Mouse (Mus musculus) gastrocnemius, postnatal 10 days (tissue): ENCODE data around the gene Acaa1b. TPM values are rescaled to one million over a fixed set of nuclear protein-coding genes. Genes with fewer than 3 reads are reported as not detected.

Experiments
- DNase-seq: peaks from one replicate; pipeline ENCODE4 v3.0.0; 2021; ENCODE audit warnings: mixed read lengths
- total RNA-seq, 2 experiments: library from RNA; stranded (reverse); gene quantifications; 2 replicates each; pipeline ENCODE4 v1.2.3; 2021

The Acaa1b gene
- total RNA-seq, 2 experiments from 2014 or later: 1.1 to 1.9 TPM

- DNase-seq: no peak
These were observed 12.2 kb downstream of the Acaa1b start for GRCm38 (mm10) chr9:119144696-119145095.

GRCm38 (mm10) chr9:119143372-119143771, 13.5 kb downstream of the Acaa1b start:
- no peak for DNase-seq

GRCm38 (mm10) chr9:119142066-119142465, 14.8 kb downstream of the Acaa1b start:
- DNase-seq: no peak

GRCm38 (mm10) chr9:119138836-119139235, 18.1 kb downstream of the Acaa1b start:
- DNase-seq: no peak

GRCm38 (mm10) chr9:119130692-119131091, 26.2 kb downstream of the Acaa1b start:
- no peak for DNase-seq

GRCm38 (mm10) chr9:119128436-119129181, 28.3 kb downstream of the Acaa1b start:
- no peak for DNase-seq

GRCm38 (mm10) chr9:119122596-119123369, 34.1 kb downstream of the Acaa1b start:
- no peak for DNase-seq

- no peak for DNase-seq
These were observed 36.7 kb downstream of the Acaa1b start for GRCm38 (mm10) chr9:119120168-119120560.

GRCm38 (mm10) chr9:119119409-119120167, 37.3 kb downstream of the Acaa1b start:
- no peak for DNase-seq

- no peak for DNase-seq
These were observed 42.0 kb downstream of the Acaa1b start for GRCm38 (mm10) chr9:119114911-119115310.

- peak; percentile 32 for DNase-seq
These were observed 46.3 kb downstream of the Acaa1b start for GRCm38 (mm10) chr9:119110640-119111039.

- DNase-seq: no peak
These were observed 47.1 kb downstream of the Acaa1b start for GRCm38 (mm10) chr9:119109685-119110353.

GRCm38 (mm10) chr9:119107566-119107965, 49.3 kb downstream of the Acaa1b start:
- peak; percentile 34 for DNase-seq

- DNase-seq: no peak
These were observed 54.1 kb downstream of the Acaa1b start for GRCm38 (mm10) chr9:119102783-119103113.

- DNase-seq: peak; percentile 40
These were observed 54.7 kb downstream of the Acaa1b start, which contains the start of gene Dlec1 for GRCm38 (mm10) chr9:119101992-119102782. Gene Dlec1, plus strand, starts transcription at chr9:119102478.

GRCm38 (mm10) chr9:119100177-119100898, 56.6 kb downstream of the Acaa1b start:
- DNase-seq: no peak
